Mouse (Mus musculus) bone marrow macrophage, adult 2 months (primary cell): Measurements from ENCODE around the gene Ccdc59. TPM values are rescaled to one million over a fixed set of nuclear protein-coding genes. Genes with fewer than 3 reads are reported as not detected.

Experiments used
- H3K27ac ChIP-seq: 2 replicates; pipeline ENCODE4 v1.5.1; 2012; ENCODE audit warnings: low read depth, low read length; ENCODE audit not compliant: insufficient read depth
- H3K4me1 ChIP-seq: 2 replicates; pipeline ENCODE4 v1.6.1; 2012; ENCODE audit warnings: low read length; ENCODE audit not compliant: control insufficient read depth, insufficient read depth
- H3K4me3 ChIP-seq: 2 replicates; pipeline ENCODE4 v1.5.1; 2012; ENCODE audit warnings: mild to moderate bottlenecking, low read length, moderate library complexity; ENCODE audit not compliant: insufficient read depth
- CTCF ChIP-seq: IDR thresholded peaks from 2 replicates; pipeline ENCODE4 v1.5.1; 2012; ENCODE audit warnings: low read depth, mild to moderate bottlenecking, low read length, moderate library complexity
- POLR2A ChIP-seq: IDR thresholded peaks from 2 replicates; pipeline ENCODE4 v1.6.1; 2012; ENCODE audit warnings: mild to moderate bottlenecking, low read depth, low read length, borderline replicate concordance
- polyA plus RNA-seq: library from polyadenylated mRNA; stranded (reverse); fragments of >200 nt; gene quantifications from 2 replicates; pipeline ENCODE4 v1.2.4, GENCODE M21; 2012; ENCODE audit not compliant: missing spikeins, insufficient read depth, insufficient read length

Ccdc59 gene
- polyA plus RNA-seq, 1 experiment, result 31.4 TPM

- Histone ChIP-seq H3K27ac (no peak overlapping the region), H3K4me3 (peak overlapping the region; percentile 27; the same call in 1 of the 2 replicates), H3K4me1 (peaks cover 19% of the 10 kb centered on the region)
- no peak for TF ChIP-seq POLR2A
- no peak for TF ChIP-seq CTCF
Measured at GRCm38 (mm10) chr10:105842574-105842973, 1.7 kb downstream of the Ccdc59 start.

GRCm38 (mm10) chr10:105850286-105850685 is 9.4 kb downstream of the Ccdc59 start:
- Histone ChIP-seq H3K4me3 (no peak overlapping the region), H3K4me1 (peaks cover 9% of the 10 kb centered on the region), H3K27ac (no peak overlapping the region)
- no peak for TF ChIP-seq CTCF
- TF ChIP-seq POLR2A, result no peak

GRCm38 (mm10) chr10:105851136-105851535 is 10.3 kb downstream of the Ccdc59 start:
- no peak overlapping the region for H3K4me3 ChIP-seq
- no peak for TF ChIP-seq POLR2A
- TF ChIP-seq CTCF, result no peak
- no peak overlapping the region for H3K27ac ChIP-seq
- peaks cover 6% of the 10 kb centered on the region for H3K4me1 ChIP-seq

GRCm38 (mm10) chr10:105867312-105867711 is 26.4 kb downstream of the Ccdc59 start:
- H3K4me1 ChIP-seq, result no peaks in the 10 kb centered on the region
- H3K4me3 ChIP-seq, result no peak overlapping the region
- no peak overlapping the region for H3K27ac ChIP-seq
- TF ChIP-seq CTCF (no peak), POLR2A (no peak)

Other genes with a start within 250 kb of the Ccdc59 start
- 6.2 and 6.7 TPM in 2 replicates for gene Mettl25, start 313 bp downstream of the Ccdc59 start, polyA plus RNA-seq